Mouse (Mus musculus) spleen, adult 12 weeks (tissue): ENCODE measurements around the gene Tnfsf12.
"Not testable (repeated sequence)": the region's sequence is repeated elsewhere in the genome, so short reads cannot be mapped to it uniquely, and the experiment has no call there.

Source experiments
- DNase-seq: peaks from one replicate; pipeline ENCODE4 v3.0.0; 2022; ENCODE audit warnings: low spot score

Gene Tnfsf12

DNA sequence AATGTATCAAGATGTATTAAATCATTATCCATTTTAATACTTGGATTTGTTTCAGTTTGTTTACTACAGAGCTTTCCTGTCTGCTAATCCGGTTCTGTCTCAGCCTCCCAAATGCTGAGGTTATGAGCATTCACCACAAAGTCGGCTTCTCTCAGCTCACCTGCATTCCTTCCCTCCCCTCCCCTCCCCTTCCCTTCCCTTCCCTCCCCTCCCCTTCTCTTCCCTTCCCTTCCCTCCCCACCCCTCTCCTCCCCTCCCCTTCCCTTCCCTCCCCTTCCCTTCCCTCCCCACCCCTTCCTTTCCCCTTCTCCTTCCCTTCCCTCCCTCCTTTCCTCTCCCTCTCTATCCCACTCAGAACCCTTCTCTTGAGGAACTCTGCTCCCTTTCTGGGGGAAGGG, 9.0 kb upstream of the Tnfsf12 start:
- DNase-seq = no peak

GRCm38 (mm10) chr11:69703814-69704612, 8.4 kb upstream of the Tnfsf12 start:
- DNase-seq = no peak

GRCm38 (mm10) chr11:69703381-69703780, 7.7 kb upstream of the Tnfsf12 start:
- not testable (repeated sequence) for DNase-seq

DNA sequence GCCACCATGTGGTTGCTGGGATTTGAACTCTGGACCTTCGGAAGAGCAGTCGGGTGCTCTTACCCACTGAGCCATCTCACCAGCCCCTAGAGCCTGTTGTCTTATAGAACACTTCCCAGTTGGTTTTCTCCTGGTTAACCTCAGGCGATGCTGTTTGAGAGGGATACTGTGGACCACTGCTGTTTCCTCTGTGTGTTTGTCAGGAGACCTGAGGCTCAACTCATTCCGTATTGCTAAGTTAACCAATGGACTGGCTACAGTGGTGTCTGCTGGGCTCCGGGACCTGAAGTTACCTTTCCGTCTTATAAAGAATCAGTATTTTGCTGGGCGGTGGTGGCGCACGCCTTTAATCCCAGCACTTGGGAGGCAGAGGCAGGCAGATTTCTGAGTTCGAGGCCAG, 7.2 kb upstream of the Tnfsf12 start:
- DNase-seq = not testable (repeated sequence)

DNA sequence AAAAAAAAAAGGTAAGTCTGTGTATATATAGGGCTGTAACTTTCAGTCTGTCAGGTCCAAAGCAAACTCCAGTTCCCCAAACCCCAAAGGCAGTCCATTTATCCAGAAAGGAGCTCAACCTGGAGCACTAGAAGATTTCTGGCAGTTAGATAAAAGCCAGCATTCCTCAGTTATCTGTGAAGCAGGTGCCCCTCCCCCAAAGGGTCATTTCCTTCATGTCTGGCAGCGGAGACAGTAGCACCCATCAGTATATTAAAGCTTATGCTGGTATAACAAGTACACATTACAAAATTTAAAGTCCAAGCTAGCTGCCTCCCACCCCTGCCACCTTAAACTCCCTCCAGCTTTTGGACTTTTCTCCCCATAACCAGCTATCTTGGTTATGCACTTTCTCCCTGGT, 3.9 kb upstream of the Tnfsf12 start:
- no peak for DNase-seq

DNA sequence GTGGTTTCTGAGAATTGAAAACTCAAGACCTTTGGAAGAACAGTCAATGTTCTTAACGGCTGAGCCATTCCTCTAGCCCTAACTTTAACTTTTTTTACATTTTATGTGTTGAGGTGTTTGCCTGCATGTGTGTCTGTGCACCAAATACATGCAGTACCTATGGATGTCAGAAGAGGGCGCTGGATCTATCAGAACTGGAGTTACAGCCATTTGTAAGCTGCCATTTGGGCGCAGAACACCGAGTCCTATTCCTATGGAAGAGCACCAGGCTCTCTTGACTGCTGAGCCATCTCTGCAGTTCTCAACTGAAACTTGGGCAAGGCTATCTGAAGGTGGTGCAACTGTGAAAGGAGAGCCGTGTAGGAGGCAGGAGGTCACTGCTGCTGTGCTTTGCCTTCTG, 2.9 kb upstream of the Tnfsf12 start:
- no peak for DNase-seq

DNA sequence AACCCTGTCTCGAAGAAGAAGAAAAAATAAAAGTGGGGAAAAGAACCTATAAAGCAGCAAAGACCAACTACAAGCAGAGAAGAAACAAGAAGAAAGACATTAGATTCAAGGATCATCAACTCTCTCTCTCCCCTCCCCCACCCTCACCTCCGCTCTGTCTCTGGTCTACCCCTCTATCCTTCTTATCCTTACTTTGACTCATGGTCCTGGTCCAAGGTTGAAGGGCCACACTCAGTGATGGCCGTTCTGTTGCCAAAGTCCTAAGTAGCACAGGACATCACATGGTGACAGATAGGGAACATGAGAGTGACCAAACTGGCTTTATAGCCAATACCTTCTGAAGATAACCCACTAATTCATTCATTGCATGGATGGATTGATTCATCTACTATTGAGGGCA, 1.7 kb upstream of the Tnfsf12 start:
- DNase-seq = no peak

- no peak for DNase-seq
Observed at GRCm38 (mm10) chr11:69695046-69695360, 646 bp downstream of the Tnfsf12 start.

GRCm38 (mm10) chr11:69693421-69693965, 2.2 kb downstream of the Tnfsf12 start:
- DNase-seq = no peak

GRCm38 (mm10) chr11:69692863-69693262, 2.8 kb downstream of the Tnfsf12 start:
- DNase-seq = no peak

DNA sequence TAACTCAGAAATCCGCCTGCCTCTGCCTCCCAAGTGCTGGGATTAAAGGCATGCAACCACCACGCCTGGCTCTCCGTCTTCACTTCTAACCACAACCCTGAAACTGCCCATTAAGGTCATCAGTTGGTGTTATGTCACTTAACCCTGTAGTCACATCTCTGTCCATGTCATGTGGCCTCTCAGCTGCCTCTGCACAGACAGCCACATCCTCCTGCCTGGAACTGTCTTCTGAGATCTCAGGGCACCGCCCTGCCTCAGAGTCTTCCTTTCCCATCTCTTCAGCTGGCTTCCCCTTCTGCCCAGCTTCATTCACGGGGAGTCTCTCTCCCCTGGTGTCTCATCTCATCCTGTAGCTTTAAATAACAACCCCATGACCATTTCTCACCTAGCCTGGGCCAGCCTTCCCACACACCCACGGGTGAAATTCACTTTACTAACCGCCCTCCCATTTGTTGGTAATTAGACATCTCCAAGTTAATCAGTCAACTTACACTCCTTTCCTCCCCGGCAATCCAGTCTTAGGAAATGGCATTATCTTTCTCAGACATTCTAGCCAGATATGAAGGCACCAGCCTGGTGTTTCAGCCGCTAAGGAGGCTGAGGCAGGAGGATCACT, 3.3 kb downstream of the Tnfsf12 start:
- DNase-seq = no peak

DNA sequence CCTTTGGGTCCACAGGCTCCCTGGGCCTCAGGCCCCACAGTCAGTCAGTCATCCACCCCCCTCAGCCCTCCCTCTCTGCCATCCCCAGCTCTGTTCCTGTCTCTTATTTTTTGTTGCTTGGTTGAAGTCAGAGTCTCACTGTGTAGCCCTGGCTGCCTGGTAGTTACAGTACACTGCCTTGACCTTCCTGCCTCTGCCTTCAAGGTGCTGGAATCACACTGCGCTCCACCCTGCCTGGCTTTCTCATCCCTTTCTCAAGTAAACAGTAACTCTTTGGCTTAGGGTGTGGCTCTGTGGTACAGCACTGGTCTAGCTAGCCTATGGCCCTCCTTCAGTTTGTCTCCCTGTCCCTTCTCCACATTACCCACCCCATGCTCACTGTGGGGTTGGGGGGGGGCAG, 5.8 kb downstream of the Tnfsf12 start:
- no peak for DNase-seq

DNA sequence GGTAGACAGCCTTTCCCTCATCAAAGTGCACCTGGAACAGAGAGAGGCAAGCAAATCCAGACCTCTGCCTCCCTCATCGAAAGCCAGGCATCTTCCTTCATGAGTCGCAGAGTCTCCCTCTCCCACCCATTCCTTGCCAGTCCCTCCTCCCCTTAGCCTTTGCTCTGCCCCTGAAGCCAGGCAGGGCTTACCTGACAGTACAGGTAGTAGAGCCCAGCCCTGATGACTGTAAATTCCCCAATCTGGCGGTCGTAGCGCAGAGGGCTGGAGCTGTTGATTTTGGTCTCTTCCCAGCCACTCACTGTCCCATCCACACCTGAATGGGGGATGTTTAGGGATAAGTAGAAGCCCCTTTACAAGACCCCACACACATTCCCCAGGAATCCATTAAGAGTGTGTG, 8.6 kb downstream of the Tnfsf12 start:
- no peak for DNase-seq

DNA sequence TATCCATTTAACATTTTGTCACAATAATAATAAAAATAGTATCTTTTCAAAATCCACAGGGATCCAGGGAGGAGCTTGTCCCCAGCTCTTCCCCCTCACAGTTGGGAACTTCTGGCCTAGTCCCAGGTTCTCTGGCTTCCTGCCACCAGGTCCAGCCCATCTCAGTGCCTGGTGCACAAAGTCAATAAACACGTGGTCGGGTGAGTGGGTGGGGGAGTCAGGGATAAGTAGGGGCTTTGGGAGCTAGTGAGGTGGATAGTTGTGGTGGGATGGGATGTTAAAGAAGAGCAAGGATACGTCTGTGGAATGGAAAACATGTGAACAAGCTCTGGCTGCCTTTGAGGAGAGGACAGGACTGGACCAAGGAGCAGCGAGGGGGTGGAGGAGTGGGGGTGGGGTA, 9.3 kb downstream of the Tnfsf12 start:
- no peak for DNase-seq

GRCm38 (mm10) chr11:69685526-69686148, 10.0 kb downstream of the Tnfsf12 start, which contains the start of gene Tnfsf13:
Gene Tnfsf13 (minus strand): TSS chr11:69685784.
- no peak for DNase-seq

- no peak for DNase-seq
Observed at GRCm38 (mm10) chr11:69684936-69685335, 10.7 kb downstream of the Tnfsf12 start.

DNA sequence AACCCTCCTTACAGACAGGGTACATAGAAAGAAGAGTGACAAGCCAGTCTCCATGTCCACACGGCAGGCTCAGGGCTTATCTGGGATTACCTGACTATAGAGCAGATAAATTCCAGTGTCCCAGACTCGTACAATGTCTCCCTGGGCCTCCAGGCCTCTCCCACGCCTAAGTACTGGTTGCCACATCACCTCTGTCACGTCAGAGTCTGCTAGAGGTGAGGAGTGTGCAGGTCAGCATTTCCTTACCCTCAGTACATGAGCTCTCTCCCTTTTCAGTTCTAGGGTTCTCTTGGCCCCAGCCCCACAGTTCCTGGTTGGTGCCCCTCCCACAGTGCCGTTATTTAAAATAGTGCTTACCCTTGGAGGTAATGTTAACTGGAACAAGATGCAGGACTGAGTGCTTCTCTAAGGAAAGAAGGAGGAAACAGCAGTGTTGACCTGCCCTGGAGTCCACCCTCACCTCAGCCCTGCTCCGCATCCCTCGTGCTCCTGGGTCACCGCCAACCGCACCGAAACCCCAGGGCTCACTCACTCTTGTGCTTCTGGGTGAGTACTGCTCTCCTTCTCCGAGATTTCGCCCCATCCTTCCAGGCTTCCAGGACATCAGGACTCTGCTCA, 11.4 kb downstream of the Tnfsf12 start:
- DNase-seq = no peak

DNA sequence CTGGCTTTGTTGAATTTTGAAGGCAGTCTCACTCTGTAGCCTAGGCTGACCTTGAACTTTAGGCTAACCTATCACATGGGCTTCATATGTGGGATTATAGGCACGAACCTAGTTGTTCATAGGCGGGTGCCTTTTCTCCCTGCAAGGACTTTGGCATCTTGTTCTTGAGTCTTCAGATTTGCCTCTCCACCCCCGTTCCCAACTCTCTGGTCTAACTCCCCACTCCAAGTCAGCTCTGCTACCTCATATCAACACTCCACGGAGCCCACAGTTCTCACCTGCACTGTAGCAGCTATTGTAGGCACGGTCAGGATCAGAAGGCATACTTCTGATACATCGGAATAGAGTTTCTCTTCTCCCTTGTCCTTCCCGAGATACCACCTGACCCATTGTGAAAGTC, 12.1 kb downstream of the Tnfsf12 start:
- DNase-seq = no peak

GRCm38 (mm10) chr11:69682840-69683533, 12.7 kb downstream of the Tnfsf12 start:
- peak; percentile 75 for DNase-seq

GRCm38 (mm10) chr11:69682209-69682839, 13.3 kb downstream of the Tnfsf12 start:
- DNase-seq = no peak
